Mouse (Mus musculus): ENCODE measurements around the gene Atcay. TPM values are rescaled to one million over a fixed set of nuclear protein-coding genes. Genes with fewer than 3 reads are reported as not detected.
A peak's percentile ranks its signal among the peaks of the same experiment; 100 is the strongest.

The Atcay gene
- polyA plus RNA-seq, 1 experiment from 2014 or later: not detected

DNA sequence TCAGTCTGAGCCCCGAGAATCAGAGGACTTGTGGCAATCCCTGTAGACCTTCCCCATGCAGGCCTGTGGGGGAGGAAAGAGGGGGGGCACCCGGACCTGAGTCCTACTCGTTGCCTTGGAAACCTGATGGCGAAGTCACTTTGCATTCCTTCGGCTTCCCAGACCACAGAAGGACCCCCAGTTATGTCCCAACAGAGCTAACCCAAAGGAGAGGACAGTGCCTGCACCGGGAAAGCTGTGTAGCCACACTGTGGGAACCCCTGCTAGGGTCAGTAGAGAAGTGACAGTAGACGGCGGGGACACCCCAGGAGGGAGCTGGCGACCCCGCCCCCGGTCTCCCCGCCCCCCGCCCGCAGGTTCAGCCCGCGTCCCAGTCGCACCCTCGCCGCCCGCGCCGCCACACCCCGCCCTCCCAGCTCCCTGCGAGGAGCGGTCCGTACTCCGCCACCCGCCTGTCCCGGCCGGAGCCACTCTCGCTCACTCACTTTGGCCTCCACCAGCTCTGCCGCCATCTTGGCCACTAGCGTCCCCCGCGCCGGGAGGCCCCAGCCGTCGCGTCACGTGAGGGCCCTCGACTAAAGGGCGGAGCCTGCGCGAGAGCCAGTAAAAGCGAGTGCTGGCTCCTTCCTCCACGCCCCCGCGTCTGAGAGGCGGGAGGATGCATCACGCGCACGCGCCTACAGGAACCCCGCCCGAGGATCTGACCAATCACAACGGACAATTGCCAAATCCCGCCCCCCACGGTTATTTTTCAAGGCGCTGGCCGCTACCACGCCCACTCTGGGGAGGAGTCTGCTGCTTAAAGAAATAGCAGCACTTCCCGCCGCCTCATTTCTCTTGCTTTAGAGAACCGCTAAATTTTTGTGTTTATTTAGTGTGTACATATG is 63.2 kb downstream of the Atcay start, which contains the start of gene Pias4:
Pias4 (minus strand) TSS at position 724 of the 887 bp plus-strand sequence.
- H3K27ac ChIP-seq (replicated peaks): peak within 1 kb of the TSS; percentile 91
- WGBS (ENCODE audit: insufficient replicate concordance): under 1% methylated on average over 63 of the region's 64 CpGs
- H3K4me3 ChIP-seq (replicated peaks): peak within 1 kb of the TSS; percentile 94
- peak; percentile 82 for ATAC-seq (ENCODE audit: insufficient read depth)
- H3K4me2 ChIP-seq: peak within 1 kb of the TSS; percentile 96
- peaks cover 62% of the 10 kb centered on the region for H3K4me1 ChIP-seq (replicated peaks)
- no peaks in the 10 kb centered on the region for H3K9me3 ChIP-seq (replicated peaks)
- peak within 1 kb of the TSS; percentile 91 for H3K9ac ChIP-seq
- peaks cover 17% of the 10 kb centered on the region for H3K36me3 ChIP-seq (replicated peaks)
- H3K27me3 ChIP-seq: no peaks in the 10 kb centered on the region

DNA sequence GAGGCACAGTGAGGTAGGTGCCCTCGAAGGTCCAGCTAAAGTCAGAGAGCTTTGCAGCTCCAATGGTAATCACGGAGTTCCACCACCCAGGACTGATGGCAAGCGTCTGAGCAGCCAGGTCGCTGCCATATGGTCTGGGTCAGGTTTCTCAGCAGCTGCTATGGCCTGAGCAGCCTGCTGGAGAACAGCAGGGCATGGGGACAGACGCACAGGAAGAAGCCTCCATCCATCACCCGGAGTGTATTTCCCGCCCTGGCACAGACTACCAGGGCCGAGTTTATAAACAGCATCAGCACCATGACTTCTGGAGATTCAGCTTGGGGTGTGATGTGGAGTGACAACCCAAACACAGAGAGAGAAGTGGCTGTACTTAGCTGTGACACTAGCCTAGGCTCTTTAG is 65.5 kb downstream of the Atcay start:
- Histone ChIP-seq H3K9ac (no peak overlapping the region), H3K4me3 (replicated peaks) (no peak overlapping the region), H3K27me3 (no peaks in the 10 kb centered on the region), H3K27ac (replicated peaks) (no peak overlapping the region), H3K4me1 (replicated peaks) (peaks cover 82% of the 10 kb centered on the region), H3K36me3 (replicated peaks) (peaks cover 39% of the 10 kb centered on the region), H3K9me3 (replicated peaks) (no peaks in the 10 kb centered on the region), H3K4me2 (no peak overlapping the region)
- no peak for ATAC-seq (ENCODE audit: insufficient read depth)
- 77% methylated on average over 8 of the region's 8 CpGs for WGBS (ENCODE audit: insufficient replicate concordance)

DNA sequence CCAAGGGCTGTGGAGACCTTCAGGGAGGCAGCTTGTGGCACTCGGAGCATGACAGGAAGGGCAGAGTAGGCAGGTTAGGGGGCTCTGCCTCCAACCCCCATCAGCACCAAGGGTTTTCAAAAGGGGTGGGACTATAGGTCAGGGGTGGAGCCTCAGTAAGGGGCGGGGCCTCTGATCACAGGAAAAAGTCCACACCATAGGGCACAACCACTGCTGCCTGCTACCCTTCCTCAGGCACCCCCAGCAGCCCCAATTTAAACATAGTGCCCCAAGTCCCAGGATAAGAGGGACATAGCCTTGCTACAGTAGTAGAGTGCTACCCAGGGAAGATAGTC is 68.3 kb downstream of the Atcay start:
- no peak overlapping the region for H3K27ac ChIP-seq (replicated peaks)
- H3K4me2 ChIP-seq: no peak overlapping the region
- peaks cover 76% of the 10 kb centered on the region for H3K4me1 ChIP-seq (replicated peaks)
- H3K9ac ChIP-seq: no peak overlapping the region
- 25% methylated on average over 2 of the region's 2 CpGs for WGBS (ENCODE audit: insufficient replicate concordance)
- no peak overlapping the region for H3K4me3 ChIP-seq (replicated peaks)
- H3K36me3 ChIP-seq (replicated peaks): peaks cover 63% of the 10 kb centered on the region
- H3K27me3 ChIP-seq: no peaks in the 10 kb centered on the region
- no peak for ATAC-seq (ENCODE audit: insufficient read depth)
- H3K9me3 ChIP-seq (replicated peaks): no peaks in the 10 kb centered on the region

DNA sequence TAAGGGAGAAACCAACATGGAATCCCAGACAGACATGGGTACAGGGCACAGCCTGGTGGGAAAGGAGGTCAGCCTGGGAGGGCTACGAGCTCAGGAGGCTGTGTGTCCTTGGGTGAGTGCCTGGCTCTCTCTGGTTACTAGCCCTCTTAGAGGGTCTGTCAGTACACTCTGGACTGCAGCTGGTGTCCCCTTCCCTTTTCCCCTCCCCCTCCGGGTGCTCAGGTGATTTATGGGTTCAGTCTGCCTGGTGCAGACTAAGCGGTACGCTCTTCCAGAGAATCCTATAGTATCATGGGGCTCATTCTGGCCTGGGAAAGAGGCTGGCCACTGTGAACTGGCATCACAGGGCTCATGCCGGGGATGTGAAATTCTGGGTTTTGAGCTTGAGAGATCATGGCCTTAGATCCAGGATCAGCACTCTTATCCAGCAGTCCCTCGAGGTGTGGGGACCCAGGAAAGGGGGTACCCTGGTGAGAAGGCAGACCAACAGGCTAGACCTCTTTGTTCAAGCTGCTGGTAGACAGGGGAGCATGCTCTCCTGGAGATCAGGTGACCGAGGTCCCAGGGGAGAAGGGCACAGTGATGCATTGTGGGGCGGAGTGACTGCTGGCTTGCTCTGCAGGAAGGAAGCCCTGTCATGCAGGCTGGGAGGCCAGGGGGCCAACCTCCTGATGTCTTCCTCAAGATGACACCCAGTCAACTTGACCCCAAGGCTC is 68.9 kb downstream of the Atcay start:
- Histone ChIP-seq H3K9me3 (replicated peaks) (no peaks in the 10 kb centered on the region), H3K4me2 (no peak overlapping the region), H3K36me3 (replicated peaks) (peaks cover 68% of the 10 kb centered on the region), H3K4me1 (replicated peaks) (peaks cover 71% of the 10 kb centered on the region), H3K9ac (no peak overlapping the region), H3K4me3 (replicated peaks) (no peak overlapping the region), H3K27me3 (no peaks in the 10 kb centered on the region), H3K27ac (replicated peaks) (no peak overlapping the region)
- ATAC-seq (ENCODE audit: insufficient read depth): no peak
- 55% methylated on average over 8 of the region's 8 CpGs for WGBS (ENCODE audit: insufficient replicate concordance)

DNA sequence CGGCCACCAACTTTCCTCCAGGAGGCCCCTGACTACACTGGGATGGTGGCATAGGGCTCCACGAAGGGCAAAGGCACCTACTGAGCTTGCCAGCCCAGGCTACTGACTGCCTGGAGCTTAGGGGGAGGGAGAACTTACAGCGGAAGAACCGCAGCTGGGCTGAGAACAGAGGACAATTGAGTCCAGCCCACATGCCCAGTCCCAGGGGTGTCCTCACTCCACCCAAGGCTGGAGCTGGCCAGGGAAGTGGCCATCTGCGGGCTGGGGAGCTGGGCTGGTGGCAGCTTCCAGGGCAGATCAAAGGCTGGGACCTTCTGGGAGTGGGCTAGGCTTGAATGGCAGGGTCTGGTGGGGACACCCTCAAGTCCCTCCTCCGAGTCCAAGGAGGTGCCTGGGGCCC is 75.9 kb downstream of the Atcay start:
- H3K27me3 ChIP-seq: no peaks in the 10 kb centered on the region
- no peak overlapping the region for H3K4me2 ChIP-seq
- no peaks in the 10 kb centered on the region for H3K9me3 ChIP-seq (replicated peaks)
- no peak overlapping the region for H3K4me3 ChIP-seq (replicated peaks)
- H3K27ac ChIP-seq (replicated peaks): no peak overlapping the region
- ATAC-seq (ENCODE audit: insufficient read depth): no peak
- H3K36me3 ChIP-seq (replicated peaks): peaks cover 93% of the 10 kb centered on the region
- H3K9ac ChIP-seq: no peak overlapping the region
- peaks cover 23% of the 10 kb centered on the region for H3K4me1 ChIP-seq (replicated peaks)
- WGBS (ENCODE audit: insufficient replicate concordance): 84% methylated on average over 6 of the region's 6 CpGs

Small RNAs within 50 kb of the gene (microRNA-seq; reads per million reads assigned to microRNA genes)
- 5.1 reads per million, percentile 17 among the genes with 10 or more reads in this experiment for gene Mir3057

Other genes with a start within 250 kb of the Atcay start
- gene Gng7, start 215.9 kb downstream of the Atcay start, polyA plus RNA-seq (2015; fragmentation: Nextera tagmentation; extraction: Ambion mirVana): 0.36 and 0.41 TPM in 2 replicates
- gene Diras1, start 205.2 kb downstream of the Atcay start, polyA plus RNA-seq (2015; fragmentation: Nextera tagmentation; extraction: Ambion mirVana): 0.07 TPM in 1 of 2 replicates, not detected in the other
- gene Slc39a3, start 193.4 kb downstream of the Atcay start, polyA plus RNA-seq (2015; fragmentation: Nextera tagmentation; extraction: Ambion mirVana): 5.6 and 6.5 TPM in 2 replicates
- gene Sgta, start 170.7 kb downstream of the Atcay start, polyA plus RNA-seq (2015; fragmentation: Nextera tagmentation; extraction: Ambion mirVana): 57.0 and 62.9 TPM in 2 replicates
- 19.4 and 21.1 TPM in 2 replicates for gene Thop1, start 160.8 kb downstream of the Atcay start, polyA plus RNA-seq (2015; fragmentation: Nextera tagmentation; extraction: Ambion mirVana)
- gene Creb3l3, start 132.0 kb downstream of the Atcay start, polyA plus RNA-seq (2015; fragmentation: Nextera tagmentation; extraction: Ambion mirVana): 32.9 and 36.3 TPM in 2 replicates
- 111 and 117 TPM in 2 replicates for gene Map2k2, start 124.9 kb downstream of the Atcay start, polyA plus RNA-seq (2015; fragmentation: Nextera tagmentation; extraction: Ambion mirVana)
- gene Zbtb7a, start 95.6 kb downstream of the Atcay start, polyA plus RNA-seq (2015; fragmentation: Nextera tagmentation; extraction: Ambion mirVana): 47.6 and 56.9 TPM in 2 replicates
- 26.0 and 32.6 TPM in 2 replicates for gene Pias4, start 62.9 kb downstream of the Atcay start, polyA plus RNA-seq (2015; fragmentation: Nextera tagmentation; extraction: Ambion mirVana)
- 270 and 306 TPM in 2 replicates for gene Eef2, start 54.2 kb downstream of the Atcay start, polyA plus RNA-seq (2015; fragmentation: Nextera tagmentation; extraction: Ambion mirVana)
- gene Dapk3, start 47.8 kb downstream of the Atcay start, polyA plus RNA-seq (2015; fragmentation: Nextera tagmentation; extraction: Ambion mirVana): 16.6 and 17.8 TPM in 2 replicates
- 0.07 TPM in 1 of 2 replicates, not detected in the other for gene 4930442H23Rik, start 47.0 kb downstream of the Atcay start, polyA plus RNA-seq (2015; fragmentation: Nextera tagmentation; extraction: Ambion mirVana)
- gene Nmrk2, start 28.8 kb downstream of the Atcay start, polyA plus RNA-seq (2015; fragmentation: Nextera tagmentation; extraction: Ambion mirVana): 0.09 TPM in 1 of 2 replicates, not detected in the other
- 0.31 TPM in 2 replicates for gene Zfr2, start 2.3 kb upstream of the Atcay start, polyA plus RNA-seq (2015; fragmentation: Nextera tagmentation; extraction: Ambion mirVana)
- 1.9 and 2.1 TPM in 2 replicates for gene Matk, start 22.1 kb upstream of the Atcay start, polyA plus RNA-seq (2015; fragmentation: Nextera tagmentation; extraction: Ambion mirVana)
- 78.7 and 92.2 TPM in 2 replicates for gene Mrpl54, start 36.1 kb upstream of the Atcay start, polyA plus RNA-seq (2015; fragmentation: Nextera tagmentation; extraction: Ambion mirVana)
- gene Apba3, start 36.1 kb upstream of the Atcay start, polyA plus RNA-seq (2015; fragmentation: Nextera tagmentation; extraction: Ambion mirVana): 24.0 and 27.3 TPM in 2 replicates
- 0.93 and 1.4 TPM in 2 replicates for gene Tjp3, start 60.7 kb upstream of the Atcay start, polyA plus RNA-seq (2015; fragmentation: Nextera tagmentation; extraction: Ambion mirVana)
- gene Pip5k1c, start 62.1 kb upstream of the Atcay start, polyA plus RNA-seq (2015; fragmentation: Nextera tagmentation; extraction: Ambion mirVana): 13.4 and 15.2 TPM in 2 replicates
- 24.3 and 29.5 TPM in 2 replicates for gene Cactin, start 90.3 kb upstream of the Atcay start, polyA plus RNA-seq (2015; fragmentation: Nextera tagmentation; extraction: Ambion mirVana)
- gene Tbxa2r, start 97.9 kb upstream of the Atcay start, polyA plus RNA-seq (2015; fragmentation: Nextera tagmentation; extraction: Ambion mirVana): 4.0 and 5.0 TPM in 2 replicates
- gene Gipc3, start 112.4 kb upstream of the Atcay start, polyA plus RNA-seq (2015; fragmentation: Nextera tagmentation; extraction: Ambion mirVana): not detected in 2 replicates
- gene Hmg20b, start 119.6 kb upstream of the Atcay start, polyA plus RNA-seq (2015; fragmentation: Nextera tagmentation; extraction: Ambion mirVana): 22.3 and 22.6 TPM in 2 replicates
- 15.0 and 16.5 TPM in 2 replicates for gene Mfsd12, start 126.7 kb upstream of the Atcay start, polyA plus RNA-seq (2015; fragmentation: Nextera tagmentation; extraction: Ambion mirVana)
- 2.3 and 2.9 TPM in 2 replicates for gene 4930404N11Rik, start 135.0 kb upstream of the Atcay start, polyA plus RNA-seq (2015; fragmentation: Nextera tagmentation; extraction: Ambion mirVana)
- 127 and 147 TPM in 2 replicates for gene Fzr1, start 147.7 kb upstream of the Atcay start, polyA plus RNA-seq (2015; fragmentation: Nextera tagmentation; extraction: Ambion mirVana)
- 50.9 and 56.2 TPM in 2 replicates for gene Dohh, start 153.6 kb upstream of the Atcay start, polyA plus RNA-seq (2015; fragmentation: Nextera tagmentation; extraction: Ambion mirVana)
- 0.75 and 0.88 TPM in 2 replicates for gene Gm48551, start 153.6 kb upstream of the Atcay start, polyA plus RNA-seq (2015; fragmentation: Nextera tagmentation; extraction: Ambion mirVana)
- 0.56 TPM in 1 of 2 replicates, not detected in the other for gene Gm48552, start 158.2 kb upstream of the Atcay start, polyA plus RNA-seq (2015; fragmentation: Nextera tagmentation; extraction: Ambion mirVana)
- gene Smim24, start 162.2 kb upstream of the Atcay start, polyA plus RNA-seq (2015; fragmentation: Nextera tagmentation; extraction: Ambion mirVana): 1.9 and 2.3 TPM in 2 replicates
- gene Nfic, start 224.8 kb upstream of the Atcay start, polyA plus RNA-seq (2015; fragmentation: Nextera tagmentation; extraction: Ambion mirVana): 9.5 and 11.5 TPM in 2 replicates

Measured in liver, embryonic 15.5 days (tissue).